Mouse (Mus musculus): ENCODE data around the gene Crybb2.
"Not testable (repeated sequence)": the region's sequence is repeated elsewhere in the genome, so short reads cannot be mapped to it uniquely, and the experiment has no call there.

Crybb2 gene

DNA sequence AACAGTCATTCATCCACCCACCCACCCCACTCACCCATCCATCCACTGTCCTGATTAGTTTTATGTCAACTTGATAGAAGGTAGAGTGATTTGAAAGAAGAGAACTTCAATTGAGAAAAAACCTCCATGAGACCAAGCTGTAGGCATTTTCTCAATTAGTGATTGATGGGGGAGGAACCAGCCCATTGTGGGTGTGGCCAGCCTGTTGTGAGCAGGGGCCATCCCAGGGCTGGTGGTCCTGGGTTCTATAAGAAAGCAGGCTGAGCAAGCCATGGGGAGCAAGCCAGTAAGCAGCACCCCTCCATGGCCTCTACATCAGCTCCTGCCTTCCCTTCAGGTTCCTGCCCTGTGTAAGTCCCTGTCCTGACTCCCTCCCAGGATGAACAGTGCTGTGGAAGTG lies at the start of gene Crybb2:
TSS of gene Crybb2 (minus strand) at position 101 of the 400 bp plus-strand sequence.
- DNase-seq (ENCODE audit: low spot score): no peak

DNA sequence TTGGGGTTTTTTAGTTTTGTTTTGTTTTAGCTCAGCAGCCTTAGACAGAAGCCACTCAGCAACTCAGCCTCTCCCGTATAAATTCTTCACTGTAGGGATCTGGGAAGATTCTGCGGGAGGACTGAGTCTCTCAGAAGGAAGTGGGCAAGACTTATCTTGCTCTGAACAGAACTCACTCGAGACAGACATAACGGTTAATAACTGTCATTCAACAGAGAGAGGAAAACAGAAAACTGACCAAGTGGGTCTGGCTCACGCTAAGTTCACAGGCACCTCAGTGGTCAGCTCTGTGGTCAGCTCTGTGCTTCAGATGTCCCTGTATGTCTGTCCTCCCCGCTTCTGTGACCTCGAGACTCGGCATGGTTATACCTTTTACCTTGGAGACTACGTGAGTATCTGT lies 49.4 kb upstream of the Crybb2 start:
- no peak for DNase-seq (ENCODE audit: low spot score)

DNA sequence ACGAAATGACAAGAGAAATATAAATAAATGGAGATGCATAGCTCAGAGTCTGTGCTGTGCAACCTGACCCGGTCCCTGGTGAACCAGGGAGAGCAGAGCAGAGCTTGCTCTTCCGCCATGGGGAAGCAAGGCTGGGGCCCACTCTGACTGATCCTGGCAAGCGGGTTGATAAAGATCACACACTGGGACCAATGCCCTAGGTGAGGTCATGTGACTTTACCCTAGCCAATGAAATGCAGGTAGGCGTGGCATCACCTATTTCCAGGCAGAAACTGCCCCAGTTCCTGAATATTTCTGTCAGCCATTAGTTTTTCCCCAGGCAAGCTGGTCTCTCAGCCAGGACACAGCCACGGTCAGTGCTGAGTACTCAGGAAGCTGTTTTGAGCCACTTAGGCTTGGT lies 48.8 kb upstream of the Crybb2 start:
- no peak for DNase-seq (ENCODE audit: low spot score)

DNA sequence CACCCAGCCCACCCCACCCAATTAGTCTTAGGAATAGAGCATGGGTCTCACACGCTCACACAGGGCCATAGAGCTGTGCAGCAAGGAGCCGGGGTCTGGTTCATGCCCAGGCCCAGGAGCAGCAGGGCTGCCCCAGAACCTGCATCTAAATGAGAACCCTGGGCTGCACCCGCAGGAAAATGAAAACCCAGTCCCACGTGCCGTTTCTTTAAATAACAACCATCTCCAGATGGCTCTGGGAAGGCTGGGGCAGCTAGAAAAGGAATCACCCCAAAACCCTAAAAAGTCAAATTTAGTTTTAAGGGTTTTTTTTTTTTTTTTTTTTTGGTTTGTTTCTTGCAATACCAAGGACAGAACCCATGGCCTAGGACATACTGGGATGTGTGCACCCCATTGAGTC lies 47.4 kb upstream of the Crybb2 start:
- DNase-seq (ENCODE audit: low spot score): no peak

DNA sequence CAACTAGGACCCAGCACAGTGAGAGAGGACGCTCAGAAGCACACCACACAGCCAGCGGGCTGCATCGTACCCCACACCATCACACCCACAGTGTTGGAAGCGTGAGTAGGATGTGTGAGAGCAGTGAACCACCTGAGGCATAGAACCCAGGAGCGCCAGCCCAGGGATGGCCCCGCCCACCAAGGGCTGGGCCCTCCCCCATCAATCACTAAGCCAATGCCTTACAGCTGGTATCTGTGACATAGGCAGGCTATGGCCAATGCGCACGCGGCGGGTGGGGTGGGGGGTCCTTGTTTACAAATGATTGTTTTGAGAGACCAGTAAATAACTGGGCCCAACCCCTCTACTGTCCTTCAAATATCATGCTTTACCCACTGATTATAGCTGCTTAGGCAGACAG lies 46.0 kb upstream of the Crybb2 start:
- DNase-seq (ENCODE audit: low spot score): no peak

DNA sequence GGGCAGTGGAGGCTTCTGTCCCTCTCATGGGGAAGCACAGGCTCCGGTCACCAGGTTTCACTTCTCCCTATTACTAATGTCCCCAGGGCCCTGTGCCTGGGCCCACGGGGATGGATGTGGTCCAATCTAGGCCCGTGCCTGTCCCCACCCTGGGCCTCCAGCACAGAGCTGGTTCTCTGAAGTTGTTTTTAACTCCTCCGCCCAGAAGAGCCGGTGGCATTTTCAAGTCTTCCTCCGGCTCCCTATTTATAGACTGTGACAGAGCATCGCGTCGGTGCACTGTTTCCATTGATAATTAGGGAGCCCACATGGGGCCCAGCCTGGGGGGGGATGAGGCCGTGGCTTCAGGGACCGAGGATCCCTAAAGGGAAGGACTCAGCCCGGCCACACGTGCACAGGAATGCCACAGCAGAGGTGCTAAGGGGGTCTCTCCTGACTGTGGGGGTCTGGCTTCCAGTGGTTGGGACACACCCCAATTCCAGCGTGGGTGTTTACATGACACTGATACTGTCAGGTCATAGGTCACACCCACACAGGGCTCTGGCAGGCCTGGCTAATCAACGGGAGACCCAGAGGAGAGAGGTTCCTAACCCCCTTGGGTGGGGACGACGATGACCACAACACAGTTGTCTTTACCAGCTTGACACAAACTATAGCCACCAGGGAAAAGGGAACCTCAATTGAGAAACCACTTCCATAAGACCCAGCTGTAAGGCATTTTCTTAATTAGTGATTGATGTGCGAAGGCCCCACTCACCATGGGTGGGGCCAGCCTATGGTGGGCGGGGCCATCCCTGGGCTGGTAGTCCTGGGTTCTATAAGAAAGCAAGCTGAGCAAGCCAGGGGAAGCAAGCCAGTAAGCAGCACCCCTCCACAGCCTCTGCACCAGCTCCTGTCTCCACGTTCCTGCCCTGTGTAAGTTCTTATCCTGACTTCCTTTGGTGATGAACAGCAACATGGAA lies 44.6 kb upstream of the Crybb2 start:
- DNase-seq (ENCODE audit: low spot score): no peak

DNA sequence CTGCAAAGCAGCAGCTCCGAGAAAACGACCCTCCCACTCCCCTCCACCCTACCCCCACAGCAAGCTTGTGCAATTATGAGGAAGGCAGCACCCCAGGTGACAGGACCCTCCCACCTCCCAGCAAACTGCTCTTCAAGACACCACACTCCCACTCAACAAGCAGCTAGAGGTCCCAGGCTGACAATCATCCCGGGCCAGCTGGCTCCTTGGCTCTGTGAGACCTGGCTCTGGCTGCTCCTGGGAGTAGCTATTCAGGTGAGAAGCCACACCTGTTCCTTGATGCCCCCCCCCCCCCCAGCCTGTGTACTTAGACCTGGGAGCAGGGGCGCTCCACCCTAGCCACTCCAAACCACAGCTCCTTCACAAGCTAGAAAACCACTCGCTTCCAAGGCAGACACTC lies 43.2 kb upstream of the Crybb2 start:
- no peak for DNase-seq (ENCODE audit: low spot score)

DNA sequence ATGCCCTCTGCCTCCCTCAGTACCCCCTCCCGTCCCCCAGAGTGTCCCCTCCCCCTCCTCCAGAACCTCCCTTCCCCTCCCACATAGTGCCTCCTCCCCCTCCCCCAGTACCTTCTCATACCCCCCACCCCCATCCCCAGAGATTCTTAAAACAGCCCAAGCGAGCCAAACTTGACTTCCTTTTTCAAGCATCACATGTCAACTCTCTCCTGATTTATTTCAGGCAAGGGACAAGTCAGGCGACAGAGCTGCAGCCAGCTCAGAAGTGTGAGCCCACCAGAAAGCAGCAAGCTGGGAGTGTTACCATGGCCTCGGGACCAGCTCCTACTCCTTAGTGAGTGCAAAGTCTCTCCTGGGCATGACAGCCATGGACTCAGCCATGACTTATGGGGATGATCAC lies 41.4 kb upstream of the Crybb2 start:
- DNase-seq (ENCODE audit: low spot score): no peak

DNA sequence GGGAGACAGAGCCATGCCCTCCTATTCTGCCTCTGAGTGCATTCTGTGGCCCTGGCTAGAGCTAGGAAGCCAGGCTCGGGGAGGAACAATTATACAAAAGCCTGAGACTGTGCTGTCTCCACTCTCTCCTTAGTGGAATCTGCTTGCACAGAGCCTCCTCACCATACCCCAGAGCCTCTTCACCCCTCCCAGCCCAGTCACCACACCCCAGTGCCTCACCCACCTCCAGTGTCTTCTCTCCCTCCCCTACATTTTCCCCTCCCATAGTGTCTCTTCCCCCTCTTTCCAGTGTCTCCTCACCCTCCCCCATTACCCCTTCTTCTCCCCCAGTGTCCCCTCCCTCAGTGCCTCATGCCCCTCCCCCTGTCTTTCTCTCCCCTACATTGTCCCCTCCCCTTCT lies 41.0 kb upstream of the Crybb2 start:
- no peak for DNase-seq (ENCODE audit: low spot score)

DNA sequence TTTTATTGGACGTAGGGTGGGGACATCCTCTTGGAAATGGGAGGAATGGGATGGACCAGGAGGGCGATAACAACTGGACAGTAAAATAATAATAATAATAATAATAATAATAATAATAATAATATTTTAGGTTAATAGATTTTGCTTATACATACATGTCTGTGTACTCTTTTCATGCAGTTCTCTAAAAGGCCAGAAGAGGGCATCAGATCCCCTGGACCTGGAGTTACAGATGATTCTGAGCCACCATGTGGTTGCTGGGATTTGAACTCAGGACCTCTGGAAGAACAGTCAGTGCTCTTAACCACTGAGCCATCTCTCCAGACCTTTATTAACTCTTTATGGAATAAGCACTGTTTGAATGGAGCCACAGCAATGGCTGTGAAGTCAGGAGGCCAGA lies 39.7 kb upstream of the Crybb2 start:
- not testable (repeated sequence) for DNase-seq (ENCODE audit: low spot score)

DNA sequence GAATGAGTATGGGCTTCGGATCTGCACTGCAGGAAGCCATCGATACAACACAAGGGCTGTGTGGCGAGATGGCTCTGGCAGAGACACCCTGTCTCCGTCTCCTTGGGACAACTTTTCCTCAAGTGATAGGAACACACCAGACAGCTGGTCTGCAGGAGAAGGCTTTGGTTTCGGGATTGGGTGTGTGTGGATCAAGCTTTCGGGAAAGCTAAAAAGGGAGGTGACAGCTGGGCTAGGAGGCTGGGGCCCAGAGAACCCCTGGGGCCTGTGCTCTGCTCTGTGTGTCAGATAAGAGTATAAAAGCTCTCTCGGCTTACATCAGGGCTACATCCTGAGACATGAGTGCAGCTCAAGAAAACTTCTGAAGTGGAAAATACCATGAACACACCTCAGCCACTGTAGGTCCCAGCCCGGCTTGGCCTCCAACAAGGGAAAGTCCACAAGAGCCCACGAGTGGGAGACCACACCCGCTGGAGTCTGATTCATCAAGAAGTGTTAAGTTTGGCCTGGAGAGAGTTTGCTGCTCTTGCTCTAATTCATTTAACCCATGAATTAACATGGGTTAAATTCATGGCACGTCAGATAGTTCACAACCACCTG lies 38.3 kb upstream of the Crybb2 start:
- DNase-seq (ENCODE audit: low spot score): no peak

DNA sequence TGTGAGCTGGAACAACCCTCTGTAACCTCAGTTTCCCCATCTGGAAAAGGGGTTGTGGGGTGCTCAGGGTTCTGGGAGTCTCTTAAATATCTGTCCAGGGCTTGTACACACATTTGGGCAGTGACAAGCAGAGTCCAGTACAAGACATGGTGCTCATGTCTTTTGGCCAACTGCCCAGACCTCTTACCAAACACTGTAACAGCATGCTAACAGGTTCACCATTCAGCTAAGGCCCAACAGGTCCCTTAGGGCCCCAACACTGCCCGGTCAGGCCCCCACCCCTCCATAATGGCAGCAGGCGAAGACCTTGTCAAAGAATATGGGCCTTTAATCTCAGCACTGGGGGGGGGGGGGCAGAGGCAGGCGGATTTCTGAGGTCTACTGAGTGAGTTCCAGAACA lies 37.8 kb upstream of the Crybb2 start:
- peak; percentile 5 for DNase-seq (ENCODE audit: low spot score)

DNA sequence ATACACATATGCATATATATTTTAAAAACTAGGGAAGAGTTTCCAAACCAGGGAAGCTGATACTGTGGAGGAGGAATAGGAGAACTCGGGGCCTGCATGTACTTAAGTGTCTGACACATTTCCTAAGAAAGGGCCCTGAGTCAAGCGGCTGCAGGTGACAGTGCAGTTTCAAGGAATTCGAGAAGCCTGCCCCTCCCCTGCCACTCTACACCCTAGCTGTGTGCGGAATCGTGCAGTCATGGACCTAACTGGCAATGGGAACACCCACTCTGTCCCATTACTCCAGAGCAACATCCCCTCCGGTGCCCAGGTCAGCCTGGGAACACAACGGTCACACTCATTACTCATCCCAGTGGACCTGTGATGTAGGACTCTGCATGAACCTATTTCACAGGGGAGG lies 36.7 kb upstream of the Crybb2 start:
- no peak for DNase-seq (ENCODE audit: low spot score)

DNA sequence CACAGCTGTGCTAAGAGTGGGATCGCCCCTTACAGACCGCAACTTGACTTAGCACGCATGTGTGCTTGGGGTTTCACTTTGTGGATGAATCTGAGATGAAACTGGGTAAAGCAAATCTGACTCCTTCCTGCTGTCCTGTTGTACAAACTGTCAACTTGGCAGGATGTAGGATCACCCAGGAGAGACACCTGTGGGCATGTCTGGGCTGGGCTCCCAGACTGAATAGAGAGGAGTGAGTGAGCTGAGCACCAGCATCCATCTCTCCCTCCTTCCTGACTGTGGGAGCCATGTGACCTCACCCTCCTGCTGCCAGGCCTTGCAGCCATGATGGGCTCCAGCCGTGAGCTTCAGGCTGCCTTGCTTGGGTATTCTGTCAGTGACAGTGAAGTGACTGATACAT lies 35.6 kb upstream of the Crybb2 start:
- DNase-seq (ENCODE audit: low spot score): no peak

DNA sequence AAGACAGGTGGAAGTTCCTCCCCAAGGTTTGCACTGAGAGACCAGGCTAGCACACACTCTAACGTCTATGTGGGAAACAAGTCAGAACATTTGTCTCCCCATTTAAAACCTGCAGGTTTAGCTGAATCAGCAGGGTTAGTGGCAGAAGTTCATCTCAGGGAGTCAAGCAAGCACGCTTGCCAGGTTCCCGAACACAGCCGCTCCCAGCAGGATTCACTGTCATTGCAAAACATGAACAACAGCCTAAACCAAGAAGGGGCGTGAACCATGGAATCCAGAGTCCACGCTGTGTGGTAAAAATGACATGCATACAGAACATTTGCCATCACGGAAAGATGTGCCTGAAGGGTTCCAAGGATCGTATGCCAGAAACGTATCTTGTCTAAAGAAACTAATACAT lies 35.1 kb upstream of the Crybb2 start:
- no peak for DNase-seq (ENCODE audit: low spot score)

DNA sequence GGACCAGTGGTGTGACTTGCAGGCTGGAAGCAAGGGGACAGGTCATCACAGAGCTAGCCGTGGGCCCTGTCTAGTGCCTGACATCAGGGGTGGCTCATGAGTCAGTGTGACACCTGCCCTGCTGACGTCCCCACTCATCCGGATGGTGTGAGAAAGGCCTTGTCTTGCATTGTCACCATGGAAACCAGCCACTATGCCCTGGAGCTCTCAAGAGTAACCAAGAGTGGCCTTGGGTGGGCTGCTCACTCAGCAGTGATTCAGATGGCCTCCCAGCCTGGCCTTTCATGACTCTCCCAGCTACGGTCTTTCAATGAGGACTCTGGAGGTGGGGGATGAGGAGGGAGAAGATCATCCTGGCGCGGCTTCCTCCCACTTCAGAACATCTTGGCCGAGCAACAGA lies 32.5 kb upstream of the Crybb2 start:
- DNase-seq (ENCODE audit: low spot score): no peak

DNA sequence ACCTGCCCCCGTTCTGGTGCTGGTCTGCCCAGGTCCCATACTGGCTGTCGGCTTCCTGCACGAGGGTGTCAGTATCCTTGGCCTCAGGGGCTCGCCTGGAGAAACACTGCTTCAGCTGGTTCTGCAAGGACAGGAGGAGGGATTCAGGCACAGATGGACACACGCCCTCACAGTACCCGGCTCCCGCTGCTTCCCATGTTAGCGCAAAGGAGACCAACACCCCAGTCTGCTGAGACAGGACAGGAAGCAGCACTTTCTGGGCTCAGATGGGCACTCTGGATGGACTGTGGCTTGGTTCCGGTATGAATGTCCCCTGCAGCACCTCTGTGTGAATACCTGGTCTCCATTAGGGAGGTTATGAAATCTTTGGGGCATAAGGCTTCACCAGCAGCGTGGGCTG lies 31.5 kb upstream of the Crybb2 start:
- DNase-seq (ENCODE audit: low spot score): no peak

DNA sequence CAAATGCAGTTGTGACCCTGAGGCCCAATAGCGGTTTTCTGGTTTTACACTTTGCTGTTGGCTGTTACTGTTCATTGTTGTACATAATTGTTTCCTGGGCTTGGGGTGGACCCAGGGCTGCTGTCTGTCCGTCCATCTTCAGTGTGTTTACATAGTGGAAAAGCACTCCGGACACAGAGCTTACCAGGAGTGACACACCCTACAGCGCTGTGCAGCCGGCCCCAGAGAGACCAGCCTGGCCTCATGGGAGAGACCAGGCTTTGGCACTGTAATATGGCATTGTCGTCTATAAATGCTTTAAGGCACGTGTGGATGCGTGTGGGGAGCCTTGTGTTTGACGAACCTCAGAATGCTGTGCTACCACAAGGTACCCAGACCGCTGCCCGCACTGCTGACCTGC lies 30.5 kb upstream of the Crybb2 start:
- DNase-seq (ENCODE audit: low spot score): no peak

DNA sequence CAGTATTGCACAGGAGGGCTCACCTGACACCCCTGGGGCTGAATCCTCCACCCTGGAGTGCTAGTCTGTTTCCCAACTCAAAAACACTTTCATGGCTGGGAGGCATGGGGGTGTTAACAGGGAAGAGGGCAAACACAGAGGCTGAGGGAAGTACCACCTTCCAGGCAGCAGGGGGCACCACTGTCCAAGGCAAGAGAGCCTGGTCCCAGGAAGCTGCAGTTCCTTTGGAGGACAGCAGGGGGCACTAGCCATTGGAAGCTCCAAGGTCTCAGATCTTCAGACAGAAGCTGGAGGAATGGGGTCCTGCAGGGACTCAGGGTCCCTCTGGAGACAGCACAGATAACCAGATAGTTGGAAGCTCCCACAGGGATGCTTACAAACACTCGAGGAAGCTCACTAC lies 29.6 kb upstream of the Crybb2 start:
- peak; percentile 10 for DNase-seq (ENCODE audit: low spot score)

DNA sequence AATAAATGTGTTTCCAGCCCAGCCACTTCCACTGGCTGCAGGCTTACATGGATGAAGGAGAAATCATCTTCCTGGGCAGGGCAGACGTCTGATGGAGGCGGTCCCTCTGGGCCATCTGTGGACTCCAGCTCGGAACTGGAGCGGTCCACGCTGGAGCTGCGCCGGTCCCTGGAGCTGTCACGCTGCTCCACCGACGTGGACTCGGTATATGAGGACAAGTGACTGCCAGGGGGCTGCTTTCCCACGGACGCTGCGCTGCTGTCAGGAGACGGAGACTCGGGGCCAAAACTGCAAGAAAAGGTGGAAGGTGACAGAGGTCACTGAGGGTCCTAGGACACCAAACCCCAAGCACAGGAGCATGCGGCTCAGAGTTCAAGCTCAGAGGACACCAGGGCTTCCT lies 27.6 kb upstream of the Crybb2 start:
- DNase-seq (ENCODE audit: low spot score): no peak

DNA sequence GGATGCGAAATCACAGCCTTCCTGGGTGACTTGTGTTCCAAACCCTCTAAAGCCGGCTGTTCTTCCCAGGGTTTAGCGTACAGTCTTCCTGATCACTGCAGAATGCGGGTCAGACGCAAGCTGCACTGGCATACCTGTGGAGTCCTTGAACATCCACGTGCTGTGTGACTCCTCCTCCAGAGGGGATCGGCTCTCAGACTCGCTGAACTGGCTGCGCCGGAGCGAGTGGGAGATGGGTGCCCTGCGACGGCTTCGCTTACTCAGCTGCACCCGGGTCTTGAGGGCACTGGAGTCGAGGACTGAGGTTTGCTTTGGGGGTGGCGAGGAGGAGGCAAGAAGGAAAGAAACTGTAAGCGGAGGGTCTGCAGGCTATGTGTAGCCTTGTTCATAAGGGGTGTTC lies 25.5 kb upstream of the Crybb2 start:
- DNase-seq (ENCODE audit: low spot score): no peak

DNA sequence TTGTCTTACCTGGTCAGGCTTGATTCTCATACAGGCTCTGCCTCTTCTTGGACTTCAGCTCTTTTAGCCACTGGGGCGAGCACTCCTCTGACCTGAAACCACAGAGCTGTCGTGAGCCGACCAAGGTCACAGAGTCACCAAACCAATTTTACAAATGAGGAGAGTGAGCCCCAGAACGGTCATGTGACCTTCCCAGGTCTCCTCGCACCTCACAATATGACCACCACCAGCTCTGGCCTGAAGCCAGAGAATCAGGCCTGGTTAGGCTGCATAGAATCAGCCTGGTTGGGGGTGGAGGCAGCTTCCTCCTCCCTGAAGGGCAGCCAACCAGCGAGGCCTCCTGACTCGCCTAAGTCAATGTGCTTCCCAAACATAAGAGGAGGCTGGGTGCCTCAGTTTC lies 22.5 kb upstream of the Crybb2 start:
- DNase-seq (ENCODE audit: low spot score): no peak

DNA sequence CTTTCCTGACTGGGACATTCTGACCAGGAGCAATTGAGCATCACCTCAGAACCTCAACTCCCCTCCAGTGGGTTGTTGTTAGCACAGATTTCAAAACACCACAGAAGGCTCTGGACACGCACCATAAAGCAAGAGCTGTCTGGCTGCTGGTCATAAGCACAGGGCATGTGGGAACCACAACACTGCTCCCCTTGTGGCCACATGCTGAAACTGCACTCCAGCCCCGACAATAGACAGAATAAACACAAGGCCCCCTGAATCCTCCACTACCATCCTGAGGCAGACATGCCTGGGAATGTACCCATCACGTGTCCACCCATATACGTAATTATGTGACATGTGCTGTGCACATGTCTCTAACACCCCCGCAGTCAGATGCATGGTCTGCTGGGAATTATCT lies 21.2 kb upstream of the Crybb2 start:
- DNase-seq (ENCODE audit: low spot score): no peak

DNA sequence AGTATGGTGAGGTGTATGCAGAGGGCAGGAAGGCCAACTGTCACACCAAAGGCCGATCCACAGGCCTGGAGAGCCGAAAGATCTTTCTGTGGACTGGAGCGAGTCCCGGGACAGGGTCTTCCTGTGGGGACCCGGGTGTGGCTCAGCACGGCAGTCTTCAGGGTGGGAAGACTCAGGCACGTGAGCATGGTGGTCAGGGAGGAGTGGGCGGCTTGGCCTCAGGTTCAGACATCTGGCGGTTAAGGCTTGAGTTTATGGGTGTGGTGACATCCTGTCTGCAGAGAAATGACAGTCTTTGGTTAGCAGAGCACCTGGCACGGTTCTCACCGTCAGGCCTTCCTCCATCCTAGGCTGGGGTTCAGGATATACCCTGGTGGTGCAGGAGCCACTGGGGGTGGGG lies 20.8 kb upstream of the Crybb2 start:
- DNase-seq (ENCODE audit: low spot score): no peak
